Mouse (Mus musculus) lung, adult 10 weeks (tissue): Measurements from ENCODE around the gene Commd1. TPM values are rescaled to one million over a fixed set of nuclear protein-coding genes. Genes with fewer than 3 reads are reported as not detected.

ENCODE experiments used
- polyA plus RNA-seq: library from polyadenylated mRNA; stranded (reverse); fragments of 350-450 nt; fragmentation: Illumina TruSeq; extraction: RNeasy Lipid Tissue Mini Kit (QIAGEN cat#74804); gene quantifications from one replicate; pipeline ENCODE4 v1.2.3, GENCODE M21; 2014; ENCODE audit warnings: low read depth, low replicate concordance; ENCODE audit not compliant: insufficient read depth

Commd1 gene
- polyA plus RNA-seq = 99.5 TPM

DNA sequence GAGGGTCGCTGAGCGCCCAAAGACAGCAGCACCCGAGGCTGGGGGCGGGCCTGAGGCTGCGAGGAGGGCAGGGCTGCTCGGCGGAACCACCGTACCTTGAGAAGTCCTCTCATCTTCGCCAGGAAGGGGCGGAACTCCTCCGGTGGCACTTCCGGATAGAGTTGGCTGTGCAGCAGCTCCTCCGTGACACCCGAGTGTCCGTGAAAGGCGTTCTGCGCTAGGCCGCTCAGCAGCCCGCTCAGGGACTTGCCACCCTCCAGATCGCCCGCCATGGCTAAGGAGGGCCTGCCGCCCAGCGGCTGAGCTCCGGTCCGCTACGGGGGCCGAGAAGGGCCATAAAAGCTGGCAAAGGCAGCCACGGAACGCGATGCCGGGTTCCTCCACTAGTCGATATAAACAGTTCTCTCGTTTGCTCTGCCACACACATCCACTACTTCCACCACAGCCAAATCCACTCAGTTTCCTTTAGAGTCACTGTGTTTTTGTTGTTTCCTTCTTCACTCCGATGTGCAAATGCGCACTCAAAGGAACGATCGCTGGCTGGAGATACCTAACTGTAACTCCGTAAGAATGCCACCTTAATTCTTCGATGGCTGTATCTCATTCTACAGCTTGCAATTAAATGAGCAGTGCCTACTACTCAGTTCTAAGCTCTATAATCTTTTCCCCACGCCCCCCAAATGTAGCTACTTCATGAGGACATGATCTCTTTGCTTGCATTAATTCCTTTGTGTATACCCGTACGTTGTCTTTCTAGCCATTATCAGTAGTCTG is at the start of gene Commd1, which contains the start of gene Gm28048:
Gene Commd1 (minus strand): TSS at position 399 of the 774 bp plus-strand sequence.
Gene Gm28048 (minus strand): TSS at position 107 of the 774 bp plus-strand sequence.

DNA sequence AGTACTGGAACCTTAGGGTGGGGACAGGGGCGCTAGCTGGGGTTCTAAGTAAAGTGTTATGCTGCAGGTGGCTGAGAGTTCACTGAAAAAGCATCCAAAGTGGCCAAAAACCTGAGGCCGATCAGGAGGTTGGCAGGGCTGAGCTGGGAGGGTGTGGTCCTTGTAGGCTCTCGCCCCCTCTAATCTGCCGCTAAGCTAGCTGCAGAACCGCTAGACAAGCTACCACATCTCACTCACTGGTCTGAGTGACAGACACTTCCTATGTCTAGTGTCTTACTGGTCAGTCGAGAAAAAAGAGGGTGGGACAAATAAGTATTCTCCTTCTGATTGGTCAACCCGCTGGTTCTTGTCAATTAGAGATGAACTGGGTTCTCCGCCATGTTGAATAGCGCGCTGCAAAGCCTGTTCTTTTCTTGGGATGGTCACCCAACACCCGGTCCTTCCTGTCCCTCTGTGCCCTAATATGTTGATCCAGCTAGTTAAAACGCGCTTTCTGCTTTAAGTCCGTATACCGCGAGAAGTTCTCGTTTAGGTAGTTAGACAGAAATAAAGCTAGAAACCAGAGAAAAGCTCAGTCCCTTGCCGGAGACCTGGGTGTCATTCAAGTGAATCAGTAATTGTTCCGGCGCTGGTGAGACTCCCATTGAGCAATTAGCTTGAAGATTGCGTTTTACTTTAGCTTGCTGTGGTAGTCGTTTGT is 25.4 kb upstream of the Commd1 start, which contains the start of gene Fam161a:
Gene Fam161a (plus strand): TSS at position 51 of the 700 bp plus-strand sequence.

DNA sequence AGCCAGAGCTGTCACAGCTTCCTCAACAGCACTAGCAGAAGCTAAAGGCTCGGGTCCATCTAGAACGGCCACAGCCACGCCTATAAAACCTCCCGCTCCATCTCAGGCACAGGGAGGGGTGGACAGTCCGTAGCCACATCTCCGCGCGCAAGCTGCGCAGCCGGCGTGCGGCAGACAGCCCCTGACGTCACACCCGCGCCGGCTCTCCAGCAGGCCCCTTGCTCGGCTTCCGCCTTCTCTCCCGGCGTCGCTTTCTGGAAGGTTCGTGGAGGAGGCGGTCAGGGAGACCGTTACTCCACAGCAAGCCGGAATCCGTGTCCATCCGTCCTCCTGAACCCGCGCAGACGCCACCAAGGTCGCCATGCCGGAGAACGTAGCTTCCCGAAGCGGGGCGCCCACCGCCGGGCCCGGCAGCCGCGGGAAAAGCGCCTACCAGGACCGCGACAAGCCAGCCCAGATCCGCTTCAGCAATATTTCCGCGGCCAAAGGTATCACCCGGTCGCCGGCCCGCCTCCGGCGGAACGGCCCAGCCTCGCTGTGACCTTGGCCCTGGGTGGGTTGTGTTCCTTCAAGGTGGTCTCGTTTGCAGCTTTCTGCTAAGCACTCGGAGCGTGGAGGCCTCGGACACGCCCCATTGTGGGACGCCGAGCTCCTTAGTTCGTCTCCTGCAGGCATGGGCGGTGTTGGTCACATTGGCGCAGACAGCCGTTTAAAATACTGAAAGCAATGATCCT is 8.4 kb upstream of the Commd1 start, which contains the start of gene Cct4:
Gene Cct4 (plus strand): TSS at position 127 of the 734 bp plus-strand sequence.

DNA sequence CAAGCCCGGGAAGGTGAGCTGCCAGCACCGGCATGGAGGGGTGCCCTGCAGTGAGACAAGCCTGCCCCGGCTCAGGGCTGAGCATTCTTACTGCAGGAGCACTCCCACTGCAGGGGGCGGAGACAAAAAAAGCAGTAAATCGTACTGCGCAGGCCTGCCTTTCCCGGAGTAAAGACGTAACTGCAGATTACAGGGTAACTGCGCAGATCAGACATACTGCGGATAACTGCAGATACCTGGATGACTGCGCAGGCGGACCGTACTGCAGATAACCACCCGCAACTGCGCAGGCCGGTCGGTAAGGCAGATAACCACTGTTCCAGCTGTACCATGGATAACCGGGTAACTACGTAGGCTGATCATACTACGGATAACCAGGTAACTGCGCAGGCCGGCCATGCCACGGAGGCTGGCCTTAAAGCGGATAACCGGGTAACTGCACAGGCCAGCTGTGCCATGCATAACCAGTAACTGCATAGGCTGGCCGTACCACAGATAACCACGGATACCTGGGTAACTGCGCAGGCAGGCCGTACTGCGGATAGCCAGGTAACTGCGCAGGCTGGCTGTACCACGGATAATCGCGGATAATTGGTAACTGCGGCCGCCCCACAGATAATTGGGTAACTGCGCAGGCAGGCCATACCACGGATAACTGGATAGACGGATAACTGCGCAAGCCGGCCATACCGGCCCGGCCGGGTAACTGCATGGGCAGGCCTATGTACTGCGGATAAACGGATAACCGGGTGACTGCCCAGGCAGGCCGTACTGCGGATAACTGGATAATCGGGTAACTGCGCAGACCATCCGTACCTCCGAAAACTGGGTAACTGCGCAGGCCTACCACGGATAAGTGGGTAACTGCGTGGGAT is 10.1 kb downstream of the Commd1 start, which contains the start of gene Zrsr1:
Gene Zrsr1 (plus strand): TSS at position 171 of the 875 bp plus-strand sequence.

DNA sequence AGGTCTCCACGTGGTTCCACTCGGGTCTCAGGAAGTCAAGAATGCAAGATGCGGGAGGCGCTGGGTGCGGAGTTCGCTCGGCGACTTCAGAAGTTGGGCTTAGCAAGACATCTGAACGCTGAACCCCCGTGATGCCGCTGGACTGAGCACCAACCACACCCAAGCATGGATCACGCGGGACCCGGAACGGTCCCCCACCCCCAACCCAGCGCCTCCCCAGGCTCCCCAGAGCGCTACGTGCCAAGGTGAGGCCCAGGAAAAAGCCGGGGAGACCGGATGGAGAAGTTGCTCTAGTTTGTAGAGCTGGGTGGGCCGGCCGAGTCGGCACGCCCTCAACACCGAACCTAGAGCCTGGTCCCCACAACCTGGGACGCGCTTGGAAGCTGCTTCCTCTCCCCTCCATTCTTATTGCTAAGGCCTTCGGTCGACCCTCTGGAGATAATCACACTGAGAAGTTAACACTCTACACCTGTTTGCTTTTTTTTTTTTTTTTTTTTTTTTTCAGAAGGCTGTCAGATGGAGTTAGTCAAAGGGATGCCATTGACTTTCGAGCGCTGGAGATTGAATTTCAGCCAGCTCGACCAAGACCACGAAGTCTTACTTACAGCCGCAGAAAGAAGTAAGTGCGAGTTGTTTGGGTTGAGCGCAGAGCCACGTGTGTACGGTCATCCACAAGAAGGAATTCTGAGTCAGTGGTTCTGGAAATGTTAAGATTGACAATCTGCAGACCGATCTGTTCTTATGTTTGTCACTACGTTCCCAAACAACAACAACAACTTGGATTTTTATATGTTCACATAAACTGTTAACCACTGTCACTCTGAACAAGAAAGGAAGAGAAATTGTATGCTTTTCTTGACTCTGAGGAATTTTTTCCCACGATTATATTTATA is 121.6 kb downstream of the Commd1 start, which contains the start of gene B3gnt2:
Gene B3gnt2 (minus strand): TSS at position 627 of the 893 bp plus-strand sequence.

Other genes starting within 250 kb of the Commd1 start
- gene B3gnt2, start 121.4 kb downstream of the Commd1 start, polyA plus RNA-seq = 7.1 TPM
- 18.0 TPM for gene Zrsr1, start 10.4 kb downstream of the Commd1 start, polyA plus RNA-seq
- gene Gm28048, start 292 bp downstream of the Commd1 start, polyA plus RNA-seq = 26.7 TPM
- 125 TPM for gene Cct4, start 8.1 kb upstream of the Commd1 start, polyA plus RNA-seq
- 12.2 TPM for gene Fam161a, start 25.1 kb upstream of the Commd1 start, polyA plus RNA-seq